Mouse (Mus musculus): Measurements from ENCODE around the gene C1qtnf12.
A peak's percentile ranks its signal among the peaks of the same experiment; 100 is the strongest.

Gene C1qtnf12

DNA sequence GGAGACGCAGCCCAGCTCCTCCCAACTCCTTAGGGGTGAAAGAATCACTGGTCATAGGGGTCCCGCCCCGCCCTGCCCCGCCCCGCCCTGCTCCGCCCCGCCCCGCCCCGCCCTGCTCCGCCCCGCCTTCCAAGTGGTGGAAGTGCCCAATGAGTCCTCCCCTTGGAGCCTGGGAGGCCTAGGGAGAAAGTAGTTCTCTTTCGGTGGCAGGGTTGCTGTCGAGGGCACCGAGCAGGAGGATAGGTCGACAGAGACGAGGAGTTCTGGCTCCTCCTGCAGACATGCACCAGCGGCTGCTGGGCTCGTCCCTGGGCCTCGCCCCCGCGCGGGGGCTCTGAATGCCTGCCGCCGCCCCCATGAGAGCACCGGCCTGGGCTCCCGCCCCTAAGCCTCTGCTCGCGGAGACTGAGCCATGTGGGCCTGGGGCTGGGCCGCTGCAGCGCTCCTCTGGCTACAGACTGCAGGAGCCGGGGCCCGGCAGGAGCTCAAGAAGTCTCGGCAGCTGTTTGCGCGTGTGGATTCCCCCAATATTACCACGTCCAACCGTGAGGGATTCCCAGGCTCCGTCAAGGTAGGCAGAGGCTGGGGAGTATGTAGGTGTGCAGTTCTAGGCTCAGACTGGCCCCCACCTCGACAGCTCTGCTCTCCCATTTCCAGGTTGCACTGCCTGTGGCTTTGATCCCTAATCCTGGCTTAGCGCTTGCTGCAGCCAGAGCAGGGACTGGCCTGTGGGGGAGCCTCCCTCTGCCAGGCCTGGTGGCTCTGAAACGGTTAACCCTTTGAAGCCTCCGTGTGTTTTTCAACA, at the start of gene C1qtnf12:
C1qtnf12 (plus strand) TSS at position 152 of the 805 bp plus-strand sequence.
- DNase-seq (ENCODE audit: low read depth, low spot score): peak; percentile 48

GRCm38 (mm10) chr4:155932031-155932430, 30.1 kb upstream of the C1qtnf12 start:
- DNase-seq (ENCODE audit: low read depth, low spot score): no peak

- DNase-seq (ENCODE audit: low read depth, low spot score): peak; percentile 64
These were observed 19.1 kb upstream of the C1qtnf12 start for GRCm38 (mm10) chr4:155943049-155943452.

DNA sequence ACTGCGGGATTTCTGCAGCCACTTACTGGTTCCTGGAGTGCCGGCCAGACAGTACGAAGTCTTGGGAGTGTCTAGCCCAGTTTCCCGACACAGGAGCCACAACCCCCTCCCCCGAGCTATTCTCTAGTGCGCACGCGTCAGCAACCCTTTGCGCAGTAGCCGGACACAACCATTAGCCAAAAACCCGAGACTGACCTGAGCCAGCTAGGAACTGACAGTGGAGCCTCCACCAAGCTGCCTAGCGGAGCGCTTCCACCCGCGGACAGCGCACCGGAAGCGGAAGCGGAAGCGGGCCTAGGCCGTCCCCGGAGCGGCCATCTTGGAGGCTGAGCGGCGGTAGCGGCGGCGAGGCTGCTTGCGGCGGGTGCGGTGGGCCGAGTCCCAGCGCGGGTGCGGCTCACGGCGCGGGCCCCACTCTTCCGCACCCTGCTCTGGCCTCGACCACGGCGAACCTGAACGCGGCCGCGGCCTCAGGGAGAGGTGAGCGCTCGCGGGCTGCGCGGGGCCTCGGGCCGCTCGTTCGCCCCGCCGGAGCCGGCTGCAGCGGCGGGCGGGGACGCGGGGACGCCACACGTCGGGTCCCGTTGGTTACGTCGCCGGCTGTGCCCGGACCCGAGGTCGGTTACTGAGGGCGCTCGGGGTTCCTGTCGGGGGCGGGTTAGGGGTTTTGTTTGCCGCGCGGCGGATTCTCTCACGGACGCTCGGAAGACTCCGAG, 18.4 kb upstream of the C1qtnf12 start, which contains the start of gene Ube2j2:
Ube2j2 (plus strand) TSS at position 298 of the 716 bp plus-strand sequence.
- peak; percentile 99 for DNase-seq (ENCODE audit: low read depth, low spot score)

DNA sequence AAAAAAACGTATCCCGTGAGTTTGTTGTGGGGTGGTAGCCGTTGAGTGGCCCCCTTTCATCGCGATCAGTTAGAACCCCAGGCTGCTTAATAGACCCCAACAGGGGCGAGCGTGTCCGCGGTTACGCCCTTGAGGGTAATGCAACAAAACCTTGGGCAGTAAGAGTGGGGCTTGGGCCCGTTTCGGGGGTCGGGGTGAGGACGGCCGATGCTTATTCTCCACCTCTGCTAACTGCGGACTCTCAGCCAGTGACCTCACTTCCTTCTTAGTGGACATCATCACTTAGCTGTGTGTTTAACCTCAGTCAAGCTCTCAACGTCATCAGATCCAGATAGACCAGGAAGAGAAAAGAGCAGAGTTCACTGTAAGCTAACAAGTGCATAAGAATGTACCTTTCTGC, 17.8 kb upstream of the C1qtnf12 start:
- peak; percentile 26 for DNase-seq (ENCODE audit: low read depth, low spot score)

- no peak for DNase-seq (ENCODE audit: low read depth, low spot score)
These were observed 15.0 kb upstream of the C1qtnf12 start for GRCm38 (mm10) chr4:155947094-155947493.

DNA sequence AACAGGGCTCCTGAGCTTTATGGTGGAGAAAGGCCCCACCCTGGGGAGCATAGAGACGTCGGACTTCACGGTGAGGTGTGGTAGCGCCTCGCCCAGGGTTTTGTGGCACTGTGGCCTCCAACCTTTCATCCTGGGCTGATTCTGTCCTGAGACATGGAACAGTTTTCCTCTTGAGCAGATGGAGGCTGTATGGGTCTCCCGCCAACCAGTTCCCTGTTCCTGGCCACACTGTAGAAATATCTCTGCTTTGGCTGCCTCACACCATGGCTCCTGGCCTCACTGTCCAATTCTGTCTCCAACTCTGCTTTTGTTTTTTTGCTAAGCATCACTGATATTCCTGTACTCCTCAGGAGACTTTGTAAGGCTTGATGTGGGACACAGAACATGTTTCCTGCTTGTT, 6.6 kb upstream of the C1qtnf12 start:
- peak; percentile 62 for DNase-seq (ENCODE audit: low read depth, low spot score)

DNA sequence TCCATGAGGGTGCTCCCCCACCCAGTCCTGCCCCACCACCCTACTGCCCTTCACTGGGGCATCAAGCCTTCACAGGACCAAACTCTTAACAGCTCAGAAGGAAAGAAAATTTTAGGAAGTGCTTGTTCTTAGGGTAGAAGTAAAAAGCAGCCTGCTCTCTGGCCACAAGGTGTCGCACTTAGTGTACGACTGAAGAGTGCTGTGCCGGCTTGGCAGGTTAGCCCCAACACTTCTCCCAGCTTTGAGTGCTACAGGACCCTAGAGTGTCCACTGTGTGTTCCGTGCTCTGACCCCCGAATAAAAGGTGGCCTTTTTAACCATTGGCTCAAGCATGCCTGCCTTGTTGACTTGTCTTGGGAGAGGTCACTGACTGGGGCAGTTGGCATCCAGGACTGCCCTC, 2.8 kb upstream of the C1qtnf12 start:
- DNase-seq (ENCODE audit: low read depth, low spot score): peak; percentile 92

DNA sequence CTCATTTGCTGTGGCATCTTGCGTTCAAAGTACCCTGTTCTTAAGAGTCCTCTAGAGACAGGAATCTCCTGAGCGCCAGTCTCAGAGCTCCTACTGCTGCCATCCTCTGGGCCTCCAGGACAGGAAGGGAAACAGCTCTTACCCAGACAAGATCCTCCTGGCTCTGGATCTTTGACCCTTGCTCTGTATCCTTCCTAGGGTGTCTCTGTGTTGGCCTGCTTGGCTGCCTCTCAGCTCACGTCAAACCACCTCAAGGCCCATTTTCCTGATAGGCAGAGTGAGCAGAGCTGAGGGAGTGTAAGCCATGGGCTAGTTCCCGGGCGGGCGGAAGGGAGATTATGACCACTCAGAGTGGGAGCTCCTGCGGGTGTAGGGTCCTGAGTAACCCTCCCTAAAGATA, 988 bp downstream of the C1qtnf12 start:
- peak; percentile 15 for DNase-seq (ENCODE audit: low read depth, low spot score)

- no peak for DNase-seq (ENCODE audit: low read depth, low spot score)
These were observed 2.3 kb downstream of the C1qtnf12 start for GRCm38 (mm10) chr4:155964396-155964795.

- no peak for DNase-seq (ENCODE audit: low read depth, low spot score)
These were observed 7.0 kb downstream of the C1qtnf12 start for GRCm38 (mm10) chr4:155969043-155969653.

DNA sequence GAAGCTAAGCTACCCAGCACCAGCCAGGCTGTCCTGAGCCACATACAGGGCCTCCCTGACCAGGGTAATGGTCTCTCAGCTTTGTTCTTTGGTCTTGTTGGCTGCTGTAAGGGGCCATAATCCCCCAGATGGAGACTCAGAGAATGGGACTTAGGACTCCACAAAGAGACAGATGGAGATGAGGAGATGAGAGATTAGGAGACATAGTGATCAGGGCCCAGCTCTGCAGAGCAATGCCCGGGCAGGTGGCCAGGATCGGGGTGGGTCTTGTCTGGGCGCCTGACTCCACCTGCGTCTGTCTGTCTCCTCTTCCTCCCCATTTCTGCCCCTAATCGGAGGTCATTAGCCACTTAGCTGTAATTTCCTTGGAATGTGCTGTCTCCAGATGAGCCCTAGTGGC, 8.2 kb downstream of the C1qtnf12 start:
- DNase-seq (ENCODE audit: low read depth, low spot score): no peak

DNA sequence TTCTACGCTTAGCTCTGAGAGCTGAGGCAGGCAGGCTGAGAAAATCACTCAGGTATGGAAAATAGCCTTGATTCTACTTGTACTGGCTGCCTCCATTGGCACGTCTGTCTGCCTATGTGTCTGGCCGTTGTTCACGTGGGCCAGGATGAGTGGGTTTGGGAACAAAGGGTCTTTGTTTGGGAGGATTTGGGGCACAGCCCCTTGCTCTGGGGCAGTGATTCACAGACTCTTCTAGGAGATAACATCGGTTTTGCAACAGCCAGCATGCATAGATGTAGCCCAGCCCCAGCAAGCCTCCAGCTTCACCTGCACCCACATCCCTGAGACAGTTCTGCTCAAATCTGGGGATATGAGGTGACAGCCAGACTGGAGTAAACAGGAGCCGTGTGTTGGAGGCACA, 10.5 kb downstream of the C1qtnf12 start:
- DNase-seq (ENCODE audit: low read depth, low spot score): no peak

- no peak for DNase-seq (ENCODE audit: low read depth, low spot score)
These were observed 11.1 kb downstream of the C1qtnf12 start for GRCm38 (mm10) chr4:155973239-155973638.

DNA sequence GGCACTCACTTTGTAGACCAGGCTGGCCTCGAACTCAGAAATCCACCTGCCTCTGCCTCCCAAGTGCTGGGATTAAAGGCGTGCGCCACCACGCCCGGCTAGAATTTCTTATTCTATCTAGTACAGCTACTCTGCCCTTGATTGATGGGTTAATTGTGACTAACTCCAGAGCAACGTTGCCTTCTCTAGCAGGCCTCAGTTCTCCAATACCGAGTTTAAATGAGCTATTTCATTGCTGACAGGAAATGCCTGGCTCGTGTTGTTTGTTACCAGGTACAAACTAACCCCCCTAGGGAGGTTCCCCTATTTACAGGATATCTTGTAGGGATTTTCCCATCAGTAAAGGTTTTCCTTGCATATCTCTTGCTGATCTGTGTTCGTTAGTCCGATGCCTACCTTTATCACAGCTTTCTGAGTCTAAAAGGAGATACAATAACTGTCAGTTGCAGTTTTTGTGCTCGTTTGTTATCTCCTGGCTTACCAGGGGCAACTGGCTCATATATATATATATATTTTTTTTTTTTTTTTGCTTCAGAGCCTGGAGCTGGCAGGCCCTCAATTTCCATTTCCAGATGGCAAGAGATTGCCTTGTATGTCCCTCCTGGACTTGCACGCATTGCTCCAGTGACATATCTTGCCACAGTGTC, 19.4 kb downstream of the C1qtnf12 start:
- no peak for DNase-seq (ENCODE audit: low read depth, low spot score)

- DNase-seq (ENCODE audit: low read depth, low spot score): no peak
These were observed 21.7 kb downstream of the C1qtnf12 start for GRCm38 (mm10) chr4:155983788-155984187.

- DNase-seq (ENCODE audit: low read depth, low spot score): no peak
These were observed 29.2 kb downstream of the C1qtnf12 start for GRCm38 (mm10) chr4:155991211-155991907.

- DNase-seq (ENCODE audit: low read depth, low spot score): no peak
These were observed 29.8 kb downstream of the C1qtnf12 start for GRCm38 (mm10) chr4:155991908-155992230.

DNA sequence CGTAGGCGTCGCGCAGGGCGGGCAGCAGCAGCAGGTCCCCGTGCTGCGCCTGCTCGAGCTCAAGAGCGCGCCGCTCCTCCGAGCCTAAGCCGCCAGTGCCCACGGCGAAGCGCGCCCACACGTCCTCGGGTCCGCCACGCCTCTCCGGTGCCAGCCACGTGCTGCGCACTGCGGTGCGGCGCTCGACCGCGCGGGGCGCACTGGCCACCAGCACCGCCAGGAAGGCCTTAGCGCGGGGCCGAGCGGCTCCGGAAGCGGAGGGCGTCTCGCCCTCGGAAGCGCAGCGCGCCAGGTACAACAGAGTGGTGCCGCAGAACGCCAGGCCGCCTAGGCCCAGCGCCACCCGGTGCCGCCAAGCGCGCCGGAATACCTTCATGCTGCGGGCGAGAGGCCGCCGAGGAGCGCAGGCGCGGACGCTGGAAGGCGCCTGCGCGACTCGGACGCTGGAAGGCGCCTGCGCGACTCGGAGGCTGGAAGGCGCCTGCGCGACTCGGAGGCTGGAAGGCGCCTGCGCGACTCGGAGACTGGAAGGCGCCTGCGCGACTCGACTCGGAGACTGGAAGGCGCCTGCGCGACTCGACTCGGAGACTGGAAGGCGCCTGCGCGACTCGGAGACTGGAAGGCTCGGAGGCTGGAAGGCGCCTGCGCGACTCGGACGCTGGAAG, 30.3 kb downstream of the C1qtnf12 start, which contains the start of the genes B3galt6 and Sdf4:
B3galt6 (minus strand) TSS at position 409 of the 665 bp plus-strand sequence.
Sdf4 (plus strand) TSS at position 632 of the 665 bp plus-strand sequence.
- peak; percentile 97 for DNase-seq (ENCODE audit: low read depth, low spot score)

GRCm38 (mm10) chr4:155992906-155993547, 30.9 kb downstream of the C1qtnf12 start:
- peak; percentile 98 for DNase-seq (ENCODE audit: low read depth, low spot score)
